18 mouse cellular contexts compared by ENCODE assay signal in genomic region chr4:95202478-95202877, GRCm38 (mm10).
"Had no signal": no experiment of that assay in that cellular context is flagged by ENCODE, and none has a peak within 500 bp of the region (broad histone marks: within the 10 kb centered on the region; RNA-seq: fewer than 3 reads in every experiment).

No protein-coding gene starts in this region.

- DNase-seq: lung, embryonic 14.5 days; lung, postnatal 10 days; lung, postnatal 4 days; midbrain, embryonic 14.5 days; retina, postnatal 1 day; right cerebral cortex, adult 18-20 months; right cerebral cortex, postnatal 25 days; right cerebral cortex, postnatal 4 days; spleen, adult 18-20 months; thymus, adult 2 months; thymus, postnatal 25 days; thymus, postnatal 4 days had no signal

- H3K4me3 ChIP-seq: midbrain, embryonic 10.5 days; midbrain, embryonic 12.5 days; myocyte; neural tube, embryonic 13.5 days; neural tube, embryonic 15.5 days had no signal

- H3K9me3 ChIP-seq: midbrain, embryonic 10.5 days; midbrain, embryonic 12.5 days; neural tube, embryonic 13.5 days; neural tube, embryonic 15.5 days had no signal

- H3K4me2 ChIP-seq: lung, embryonic 14.5 days; midbrain, embryonic 12.5 days; neural tube, embryonic 13.5 days; neural tube, embryonic 15.5 days had no signal

- H3K4me1 ChIP-seq: neural tube, embryonic 13.5 days; neural tube, embryonic 15.5 days had no signal

- H3K36me3 ChIP-seq: midbrain, embryonic 10.5 days; midbrain, embryonic 12.5 days; neural tube, embryonic 13.5 days; neural tube, embryonic 15.5 days had no signal

- H3K9ac ChIP-seq: lung, embryonic 14.5 days; midbrain, embryonic 12.5 days; neural tube, embryonic 13.5 days; neural tube, embryonic 15.5 days had no signal

- H3K27ac ChIP-seq: midbrain, embryonic 10.5 days; midbrain, embryonic 12.5 days; neural tube, embryonic 13.5 days; neural tube, embryonic 15.5 days had no signal

- ATAC-seq: midbrain, embryonic 16.5 days had no signal

- H3K27me3 ChIP-seq: midbrain, embryonic 12.5 days; neural tube, embryonic 13.5 days; neural tube, embryonic 15.5 days had no signal
